Mouse (Mus musculus): ENCODE results near the gene Anapc1.
"Not testable (repeated sequence)": the region's sequence is repeated elsewhere in the genome, so short reads cannot be mapped to it uniquely, and the experiment has no call there.

Anapc1 gene

GRCm38 (mm10) chr2:128697566-128697965 is 10.4 kb upstream of the Anapc1 start:
- DNase-seq (ENCODE audit: inconsistent age in 2 of 2, low spot score in 1 of 2) = no peak

- DNase-seq (ENCODE audit: inconsistent age in 2 of 2, low spot score in 1 of 2) = no peak
These were observed 9.9 kb upstream of the Anapc1 start for GRCm38 (mm10) chr2:128697047-128697446.

- DNase-seq (ENCODE audit: inconsistent age in 2 of 2, low spot score in 1 of 2) = peak in 1 of 2 experiments; percentile 14
These were observed 9.2 kb upstream of the Anapc1 start for GRCm38 (mm10) chr2:128696426-128696825.

- DNase-seq (ENCODE audit: inconsistent age in 2 of 2, low spot score in 1 of 2) = no peak
These were observed 7.4 kb upstream of the Anapc1 start for GRCm38 (mm10) chr2:128694548-128694947.

GRCm38 (mm10) chr2:128693828-128694227 is 6.6 kb upstream of the Anapc1 start:
- not testable (repeated sequence) for DNase-seq (ENCODE audit: inconsistent age in 2 of 2, low spot score in 1 of 2)

- no peak for DNase-seq (ENCODE audit: inconsistent age in 2 of 2, low spot score in 1 of 2)
These were observed 6.0 kb upstream of the Anapc1 start for GRCm38 (mm10) chr2:128693236-128693635.

GRCm38 (mm10) chr2:128692771-128693170 is 5.6 kb upstream of the Anapc1 start:
- DNase-seq (ENCODE audit: inconsistent age in 2 of 2, low spot score in 1 of 2) = no peak

GRCm38 (mm10) chr2:128692336-128692735 is 5.1 kb upstream of the Anapc1 start:
- no peak for DNase-seq (ENCODE audit: inconsistent age in 2 of 2, low spot score in 1 of 2)

- DNase-seq (ENCODE audit: inconsistent age in 2 of 2, low spot score in 1 of 2) = no peak
These were observed 448 bp upstream of the Anapc1 start for GRCm38 (mm10) chr2:128687558-128688120.

GRCm38 (mm10) chr2:128680661-128681060 is 6.5 kb downstream of the Anapc1 start:
- DNase-seq (ENCODE audit: inconsistent age in 2 of 2, low spot score in 1 of 2) = no peak

GRCm38 (mm10) chr2:128620578-128620977 is 66.6 kb downstream of the Anapc1 start:
- DNase-seq (ENCODE audit: inconsistent age in 2 of 2, low spot score in 1 of 2) = no peak

- no peak for DNase-seq (ENCODE audit: inconsistent age in 2 of 2, low spot score in 1 of 2)
These were observed 71.8 kb downstream of the Anapc1 start for GRCm38 (mm10) chr2:128615366-128615765.

GRCm38 (mm10) chr2:128613365-128613764 is 73.8 kb downstream of the Anapc1 start:
- DNase-seq (ENCODE audit: inconsistent age in 2 of 2, low spot score in 1 of 2) = no peak

GRCm38 (mm10) chr2:128612275-128612674 is 74.9 kb downstream of the Anapc1 start:
- DNase-seq (ENCODE audit: inconsistent age in 2 of 2, low spot score in 1 of 2) = peak; percentile 81 to 86

GRCm38 (mm10) chr2:128611178-128611577 is 76.0 kb downstream of the Anapc1 start:
- DNase-seq (ENCODE audit: inconsistent age in 2 of 2, low spot score in 1 of 2) = no peak

- peak in 1 of 2 experiments; percentile 54 for DNase-seq (ENCODE audit: inconsistent age in 2 of 2, low spot score in 1 of 2)
These were observed 77.9 kb downstream of the Anapc1 start for GRCm38 (mm10) chr2:128609286-128609685.

- DNase-seq (ENCODE audit: inconsistent age in 2 of 2, low spot score in 1 of 2) = no peak
These were observed 85.7 kb downstream of the Anapc1 start for GRCm38 (mm10) chr2:128601534-128601933.

GRCm38 (mm10) chr2:128592301-128592700 is 94.9 kb downstream of the Anapc1 start:
- DNase-seq (ENCODE audit: inconsistent age in 2 of 2, low spot score in 1 of 2) = no peak

- DNase-seq (ENCODE audit: inconsistent age in 2 of 2, low spot score in 1 of 2) = no peak
These were observed 96.3 kb downstream of the Anapc1 start, which contains the start of gene Spdye4c for GRCm38 (mm10) chr2:128590909-128591308. Spdye4c (plus strand) TSS chr2:128591209.

- no peak for DNase-seq (ENCODE audit: inconsistent age in 2 of 2, low spot score in 1 of 2)
These were observed 104.3 kb downstream of the Anapc1 start for GRCm38 (mm10) chr2:128582881-128583280.

- DNase-seq (ENCODE audit: inconsistent age in 2 of 2, low spot score in 1 of 2) = peak; percentile 78 to 94
These were observed 114.2 kb downstream of the Anapc1 start for GRCm38 (mm10) chr2:128572726-128573624.

GRCm38 (mm10) chr2:128571001-128571400 is 116.2 kb downstream of the Anapc1 start:
- DNase-seq (ENCODE audit: inconsistent age in 2 of 2, low spot score in 1 of 2) = no peak
